Comparison of ENCODE assay signal across 25 mouse cellular contexts in genomic region chr11:36139521-36139920, GRCm38 (mm10).
"Had no signal": no experiment of that assay in that cellular context is flagged by ENCODE, and none has a peak within 500 bp of the region (broad histone marks: within the 10 kb centered on the region; RNA-seq: fewer than 3 reads in every experiment).

No protein-coding gene starts in this region.

- H3K4me3 ChIP-seq: layer of hippocampus, adult 2 months; limb, embryonic 10.5 days; limb, embryonic 13.5 days; liver, embryonic 12.5 days; liver, embryonic 15.5 days; lung, embryonic 15.5 days; midbrain, embryonic 10.5 days; neural tube, embryonic 12.5 days; neural tube, embryonic 15.5 days had no signal

- DNase-seq: kidney, adult 9 months; layer of hippocampus, adult 9-11 months; liver; lung, adult 18-20 months; lung, postnatal 10 days; lung, postnatal 36 days; midbrain, embryonic 14.5 days; right cerebral cortex, adult 18-20 months; right cerebral cortex, postnatal 14 days; right cerebral cortex, postnatal 4 days; thymus, adult 2 months; thymus, postnatal 14 days; thymus, postnatal 4 days had no signal

- H3K27me3 ChIP-seq: liver, embryonic 12.5 days; liver, embryonic 15.5 days; lung, embryonic 15.5 days; megakaryocyte, embryonic 14.5 days; neural tube, embryonic 12.5 days; neural tube, embryonic 15.5 days had no signal

- H3K9ac ChIP-seq: limb, embryonic 13.5 days; liver, embryonic 12.5 days; liver, embryonic 15.5 days; lung, embryonic 15.5 days; neural tube, embryonic 12.5 days; neural tube, embryonic 15.5 days had no signal

- H3K9me3 ChIP-seq: limb, embryonic 10.5 days; limb, embryonic 13.5 days; liver, embryonic 12.5 days; liver, embryonic 15.5 days; lung, embryonic 15.5 days; midbrain, embryonic 10.5 days; neural tube, embryonic 12.5 days; neural tube, embryonic 15.5 days had no signal

- H3K4me1 ChIP-seq: liver, embryonic 12.5 days; liver, embryonic 15.5 days; lung, embryonic 15.5 days; megakaryocyte, embryonic 14.5 days had no signal

- H3K4me2 ChIP-seq: limb, embryonic 13.5 days; liver, embryonic 12.5 days; liver, embryonic 15.5 days; lung, embryonic 15.5 days; neural tube, embryonic 12.5 days; neural tube, embryonic 15.5 days had no signal

- H3K27ac ChIP-seq: limb, embryonic 10.5 days; limb, embryonic 13.5 days; liver, embryonic 12.5 days; liver, embryonic 15.5 days; lung, embryonic 15.5 days; midbrain, embryonic 10.5 days; neural tube, embryonic 12.5 days; neural tube, embryonic 15.5 days; stomach, postnatal 0 days had no signal

- ATAC-seq: intestine, embryonic 16.5 days; liver, embryonic 12.5 days had no signal

- H3K36me3 ChIP-seq: limb, embryonic 10.5 days; limb, embryonic 13.5 days; liver, embryonic 12.5 days; liver, embryonic 15.5 days; lung, embryonic 15.5 days; midbrain, embryonic 10.5 days; neural tube, embryonic 12.5 days; neural tube, embryonic 15.5 days had no signal
